Mouse (Mus musculus): ENCODE results near the gene Bmyc.

GRCm38 (mm10) chr2:25664125-25664524 is 42.4 kb upstream of the Bmyc start:
- TF ChIP-seq CTCF (IDR thresholded peaks at IDR 0.05; ENCODE audit: low read depth, low read length) (no peak), POLR2A (IDR thresholded peaks at IDR 0.05; ENCODE audit: borderline replicate concordance, low read depth, low read length) (no peak)

Measured in bone marrow macrophage, adult 2 months (primary cell).